Mouse (Mus musculus) heart, embryonic 15.5 days (tissue): ENCODE results near the gene Rab25. TPM values are rescaled to one million over a fixed set of nuclear protein-coding genes. Genes with fewer than 3 reads are reported as not detected.

Experiments used
- ATAC-seq: fragments of 200-750 bp; cut with Nextera tagmentation; replicated peaks from 2 replicates; pipeline ENCODE4 v1.8.0; 2017; ENCODE audit warnings: low read depth, moderate TSS enrichment; ENCODE audit not compliant: insufficient number of reproducible peaks, insufficient read depth, low FRiP score
- H3K27ac ChIP-seq: fragments of 300-500 bp; sonication (generic); 2 replicates; pipeline ENCODE4 v1.5.1; 2015; ENCODE audit warnings: mild to moderate bottlenecking, inconsistent platforms
- H3K27me3 ChIP-seq: fragments of 300-500 bp; sonication (generic); 2 replicates; pipeline ENCODE4 v1.6.1; 2015; ENCODE audit warnings: inconsistent platforms
- H3K36me3 ChIP-seq: fragments of 300-500 bp; sonication (generic); 2 replicates; pipeline ENCODE4 v1.6.1; 2015; ENCODE audit warnings: mild to moderate bottlenecking, inconsistent platforms
- H3K4me1 ChIP-seq: fragments of 300-500 bp; sonication (generic); replicated peaks from 2 replicates; pipeline ENCODE4 v1.6.1; 2015; ENCODE audit warnings: inconsistent platforms
- H3K4me2 ChIP-seq: fragments of 300-500 bp; sonication (generic); 2 replicates; pipeline ENCODE4 v1.6.1; 2015; ENCODE audit warnings: inconsistent platforms, mild to moderate bottlenecking, moderate library complexity
- H3K4me3 ChIP-seq: fragments of 300-500 bp; sonication (generic); 2 replicates; pipeline ENCODE4 v1.5.1; 2015; ENCODE audit warnings: mild to moderate bottlenecking, inconsistent platforms
- H3K9ac ChIP-seq: fragments of 300-500 bp; sonication (generic); 2 replicates; pipeline ENCODE4 v1.6.1; 2015; ENCODE audit warnings: mild to moderate bottlenecking, inconsistent platforms
- H3K9me3 ChIP-seq: fragments of 300-500 bp; sonication (generic); replicated peaks from 2 replicates; pipeline ENCODE4 v1.6.1; 2016; ENCODE audit warnings: inconsistent platforms
- WGBS: fragments of 180-500 bp; shearing (Covaris S2); methylation state at CpG from one replicate; pipeline ENCODE4 v1.1.7; 2015; ENCODE audit warnings: mixed read lengths; 5-methylcytosine and 5-hydroxymethylcytosine counted together
- polyA plus RNA-seq: library from polyadenylated mRNA; unstranded; fragments of >200 nt; fragmentation: Nextera tagmentation; extraction: Ambion mirVana; gene quantifications from 2 replicates; pipeline ENCODE4 v1.2.1, GENCODE M21; 2015

The Rab25 gene
- polyA plus RNA-seq, 1 experiment from 2014 or later, result 0.92 TPM

- Histone ChIP-seq H3K27me3 (no peaks in the 10 kb centered on the region), H3K9me3 (no peaks in the 10 kb centered on the region), H3K4me2 (peak overlapping the region; percentile 88), H3K4me3 (peak overlapping the region; percentile 96), H3K9ac (peak overlapping the region; percentile 81), H3K27ac (peak overlapping the region; percentile 99), H3K36me3 (peaks cover 19% of the 10 kb centered on the region), H3K4me1 (peaks cover 23% of the 10 kb centered on the region)
- ATAC-seq, result no peak
- 16% methylated on average over 16 of the region's 16 CpGs for WGBS
These were observed 4.1 kb upstream of the Rab25 start for GRCm38 (mm10) chr3:88552082-88552645.

- peaks cover 13% of the 10 kb centered on the region for H3K36me3 ChIP-seq
- WGBS, result 79% methylated on average over 4 of the region's 4 CpGs
- H3K4me2 ChIP-seq, result peak overlapping the region; percentile 88
- no peak overlapping the region for H3K9ac ChIP-seq
- no peak for ATAC-seq
- peaks cover 23% of the 10 kb centered on the region for H3K4me1 ChIP-seq
- no peak overlapping the region; the same call in 1 of the 2 replicates for H3K4me3 ChIP-seq
- H3K27me3 ChIP-seq, result no peaks in the 10 kb centered on the region
- no peak overlapping the region for H3K27ac ChIP-seq
- no peaks in the 10 kb centered on the region for H3K9me3 ChIP-seq
These were observed 3.5 kb upstream of the Rab25 start for GRCm38 (mm10) chr3:88551586-88551985.

GRCm38 (mm10) chr3:88546674-88547418 is 1.3 kb downstream of the Rab25 start:
- Histone ChIP-seq H3K9me3 (no peaks in the 10 kb centered on the region), H3K27me3 (no peaks in the 10 kb centered on the region), H3K4me1 (peaks cover 10% of the 10 kb centered on the region), H3K4me2 (no peak overlapping the region), H3K9ac (no peak overlapping the region), H3K36me3 (no peaks in the 10 kb centered on the region), H3K4me3 (no peak overlapping the region), H3K27ac (no peak overlapping the region)
- no peak for ATAC-seq
- WGBS, result 60% methylated on average over 6 of the region's 6 CpGs

GRCm38 (mm10) chr3:88544955-88545591 is 3.0 kb downstream of the Rab25 start:
- H3K4me1 ChIP-seq, result peaks cover 8% of the 10 kb centered on the region
- no peaks in the 10 kb centered on the region for H3K9me3 ChIP-seq
- H3K36me3 ChIP-seq, result no peaks in the 10 kb centered on the region; the same call in 1 of the 2 replicates
- WGBS, result 61% methylated on average over 20 of the region's 20 CpGs
- no peaks in the 10 kb centered on the region for H3K27me3 ChIP-seq
- H3K9ac ChIP-seq, result no peak overlapping the region
- H3K4me3 ChIP-seq, result no peak overlapping the region
- no peak for ATAC-seq
- H3K4me2 ChIP-seq, result no peak overlapping the region
- no peak overlapping the region for H3K27ac ChIP-seq

GRCm38 (mm10) chr3:88544514-88544913 is 3.6 kb downstream of the Rab25 start:
- Histone ChIP-seq H3K9me3 (no peaks in the 10 kb centered on the region), H3K9ac (no peak overlapping the region), H3K27me3 (no peaks in the 10 kb centered on the region), H3K4me1 (peaks cover 11% of the 10 kb centered on the region), H3K4me2 (no peak overlapping the region), H3K36me3 (no peaks in the 10 kb centered on the region; the same call in 1 of the 2 replicates), H3K4me3 (no peak overlapping the region), H3K27ac (no peak overlapping the region)
- 32% methylated on average over 5 of the region's 5 CpGs for WGBS
- ATAC-seq, result no peak

- H3K9ac ChIP-seq, result no peak overlapping the region
- no peaks in the 10 kb centered on the region; the same call in 1 of the 2 replicates for H3K36me3 ChIP-seq
- no peak overlapping the region for H3K27ac ChIP-seq
- no peaks in the 10 kb centered on the region for H3K27me3 ChIP-seq
- peaks cover 11% of the 10 kb centered on the region for H3K4me1 ChIP-seq
- WGBS, result 57% methylated on average over 5 of the region's 5 CpGs
- no peak overlapping the region for H3K4me3 ChIP-seq
- no peaks in the 10 kb centered on the region for H3K9me3 ChIP-seq
- no peak overlapping the region for H3K4me2 ChIP-seq
- ATAC-seq, result no peak
These were observed 4.3 kb downstream of the Rab25 start for GRCm38 (mm10) chr3:88543651-88544410.

GRCm38 (mm10) chr3:88543174-88543573 is 4.9 kb downstream of the Rab25 start:
- ATAC-seq, result no peak
- H3K4me2 ChIP-seq, result no peak overlapping the region
- 82% methylated on average over 8 of the region's 8 CpGs for WGBS

GRCm38 (mm10) chr3:88542486-88542885 is 5.6 kb downstream of the Rab25 start:
- H3K4me2 ChIP-seq, result no peak overlapping the region
- no peaks in the 10 kb centered on the region for H3K27me3 ChIP-seq
- 69% methylated on average over 4 of the region's 4 CpGs for WGBS
- peaks cover 18% of the 10 kb centered on the region for H3K4me1 ChIP-seq
- no peak overlapping the region for H3K9ac ChIP-seq
- H3K4me3 ChIP-seq, result no peak overlapping the region
- no peak overlapping the region for H3K27ac ChIP-seq
- H3K36me3 ChIP-seq, result peaks cover 12% of the 10 kb centered on the region; the same call in 1 of the 2 replicates
- no peaks in the 10 kb centered on the region for H3K9me3 ChIP-seq
- ATAC-seq, result no peak

More at GRCm38 (mm10) chr3:88543174-88543573, 4.9 kb downstream of the Rab25 start:
- Histone ChIP-seq H3K9ac (no peak overlapping the region), H3K27ac (no peak overlapping the region), H3K9me3 (no peaks in the 10 kb centered on the region), H3K4me3 (no peak overlapping the region), H3K4me1 (peaks cover 16% of the 10 kb centered on the region), H3K27me3 (no peaks in the 10 kb centered on the region), H3K36me3 (peaks cover 5% of the 10 kb centered on the region; the same call in 1 of the 2 replicates)

GRCm38 (mm10) chr3:88541622-88542401 is 6.3 kb downstream of the Rab25 start:
- Histone ChIP-seq H3K9me3 (no peaks in the 10 kb centered on the region), H3K27me3 (no peaks in the 10 kb centered on the region), H3K4me1 (peaks cover 24% of the 10 kb centered on the region), H3K4me2 (no peak overlapping the region), H3K36me3 (peaks cover 19% of the 10 kb centered on the region; the same call in 1 of the 2 replicates), H3K4me3 (no peak overlapping the region), H3K27ac (no peak overlapping the region), H3K9ac (no peak overlapping the region; the same call in 1 of the 2 replicates)
- ATAC-seq, result no peak
- WGBS, result 71% methylated on average over 6 of the region's 7 CpGs

GRCm38 (mm10) chr3:88540085-88540484 is 8.0 kb downstream of the Rab25 start:
- peaks cover 26% of the 10 kb centered on the region; the same call in 1 of the 2 replicates for H3K36me3 ChIP-seq
- ATAC-seq, result no peak
- no peak overlapping the region for H3K4me2 ChIP-seq
- 55% methylated on average over 5 of the region's 5 CpGs for WGBS
- no peak overlapping the region for H3K9ac ChIP-seq
- H3K27ac ChIP-seq, result peak overlapping the region; percentile 31; the same call in 1 of the 2 replicates
- H3K4me1 ChIP-seq, result peaks cover 41% of the 10 kb centered on the region
- H3K27me3 ChIP-seq, result no peaks in the 10 kb centered on the region
- no peaks in the 10 kb centered on the region for H3K9me3 ChIP-seq
- H3K4me3 ChIP-seq, result no peak overlapping the region
